Mouse (Mus musculus) urinary bladder, adult 2 months (tissue): ENCODE data around the gene Atoh8. TPM values are rescaled to one million over a fixed set of nuclear protein-coding genes. Genes with fewer than 3 reads are reported as not detected.
A peak's percentile ranks its signal among the peaks of the same experiment; 100 is the strongest.

Experiments used
- DNase-seq: peaks from one replicate; pipeline ENCODE4 v3.0.0; 2022; ENCODE audit warnings: low spot score
- polyA plus RNA-seq: library from polyadenylated mRNA; depleted of rRNA; stranded (reverse); fragments of >200 nt; gene quantifications from 2 replicates; pipeline ENCODE4 v1.2.3, GENCODE M21; 2012

Atoh8 gene
- polyA plus RNA-seq, 1 experiment: 20.2 TPM

DNA sequence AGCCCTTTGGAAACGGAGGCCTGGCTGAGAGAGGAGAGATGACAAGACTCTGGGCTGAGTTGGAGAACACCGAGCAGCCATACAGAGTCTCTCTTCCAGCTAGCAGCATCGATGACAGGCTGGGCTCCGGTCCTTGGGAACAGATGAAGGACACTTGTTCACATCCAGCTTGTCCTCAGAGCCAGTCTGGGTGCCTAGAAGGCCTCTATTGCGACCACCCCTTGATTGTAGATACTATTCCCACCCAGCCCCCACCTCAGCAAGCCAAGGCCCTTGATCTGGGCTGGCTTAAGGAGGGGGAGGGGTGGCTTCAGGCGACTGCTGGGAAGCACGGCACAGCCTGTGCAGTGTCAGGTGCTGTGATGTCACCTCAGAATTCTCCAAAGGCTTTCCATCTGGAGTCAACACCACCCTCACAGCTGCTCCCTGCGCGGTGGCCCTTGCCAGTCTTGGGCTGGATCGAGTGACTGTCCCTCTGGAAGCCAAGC is 19.3 kb upstream of the Atoh8 start:
- DNase-seq: no peak

DNA sequence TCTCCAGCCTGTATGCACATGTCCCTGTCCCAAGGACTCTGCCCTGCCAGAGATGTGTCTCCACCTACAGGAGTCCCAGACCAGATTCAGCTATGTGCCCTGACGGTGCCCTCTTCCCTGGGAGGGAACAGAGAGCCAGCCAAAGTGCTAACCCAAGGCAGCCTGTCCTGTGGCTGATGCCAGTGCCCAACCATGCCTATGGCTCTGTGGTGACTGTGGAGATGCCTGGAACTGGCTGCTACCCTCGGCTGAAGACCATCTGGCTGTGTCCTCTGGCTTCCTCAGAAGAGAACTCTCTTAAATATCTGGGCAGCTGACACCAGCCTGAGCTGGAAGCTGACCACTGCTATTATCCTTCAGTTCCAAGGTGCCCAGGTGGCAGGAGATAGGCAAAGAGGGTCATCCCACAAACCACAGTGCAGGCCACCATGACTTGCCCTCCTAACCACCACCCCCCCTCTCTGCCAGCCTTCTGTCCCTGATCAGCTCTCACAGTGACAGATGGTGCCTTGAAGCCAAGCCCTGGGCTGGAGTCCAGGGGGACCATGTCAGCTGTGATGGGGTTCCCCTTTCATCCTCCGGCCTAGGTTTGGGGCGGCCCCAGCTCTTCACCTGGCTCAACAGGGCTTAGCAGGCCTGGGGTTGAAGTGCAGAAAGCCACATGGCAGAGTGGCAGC is 18.7 kb upstream of the Atoh8 start:
- no peak for DNase-seq

DNA sequence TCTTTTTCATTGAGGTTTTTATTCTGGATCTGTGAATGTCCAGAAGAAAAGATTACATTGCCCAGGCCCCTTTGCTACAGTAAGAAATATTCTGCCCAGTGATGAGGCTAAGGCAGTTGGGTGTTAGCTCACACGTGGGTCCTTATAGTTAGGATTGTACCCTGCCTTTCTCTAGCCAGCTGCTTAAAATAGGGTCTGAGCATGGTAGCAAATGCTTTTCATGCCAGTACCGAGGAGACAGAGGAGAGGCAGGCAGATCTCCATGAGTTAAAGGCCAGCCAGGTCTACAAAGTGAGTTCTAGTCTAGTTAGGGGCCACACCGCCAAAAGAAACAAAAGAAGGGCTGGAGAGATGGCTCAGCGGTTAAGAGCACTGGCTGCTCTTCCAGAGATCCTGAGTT is 17.8 kb upstream of the Atoh8 start:
- DNase-seq: no peak

DNA sequence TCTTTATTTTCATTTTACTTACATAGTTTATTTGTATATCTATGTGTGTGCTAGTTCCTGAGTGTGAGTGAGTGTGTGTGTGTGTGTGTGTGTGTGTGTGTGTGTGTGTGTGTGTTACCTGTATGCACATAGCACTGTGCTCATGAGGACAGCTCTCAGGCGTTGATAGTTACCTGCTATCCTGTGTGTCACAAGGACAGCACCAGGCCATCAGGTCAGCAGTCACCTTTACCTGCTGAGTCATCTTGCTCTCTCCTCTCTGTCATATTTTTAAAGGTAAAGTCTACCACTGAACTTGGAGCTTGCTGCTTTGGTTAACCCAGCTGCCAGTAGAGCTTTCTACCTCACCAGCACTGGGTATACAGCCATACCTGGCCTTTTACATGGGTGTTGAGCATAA is 17.1 kb upstream of the Atoh8 start:
- DNase-seq: no peak

DNA sequence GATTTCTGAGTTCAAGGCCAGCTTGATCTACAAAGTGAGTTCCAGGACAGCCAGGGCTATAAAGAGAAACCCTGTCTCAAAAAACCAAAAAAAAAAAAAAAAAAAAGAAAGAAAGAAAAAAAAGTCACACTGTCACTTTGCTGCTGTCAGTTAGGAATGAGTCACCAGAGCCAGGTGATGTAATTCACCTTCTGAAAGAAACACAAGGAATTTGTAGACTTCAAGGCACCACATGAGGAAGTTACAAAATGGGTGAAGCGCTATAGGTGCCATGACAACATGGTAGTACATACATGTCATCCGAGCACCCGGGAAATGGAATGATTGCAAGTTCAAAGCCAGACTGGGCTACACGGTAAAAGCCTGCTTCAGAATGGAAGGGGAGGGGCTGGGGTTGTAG is 14.6 kb upstream of the Atoh8 start:
- no peak for DNase-seq

GRCm38 (mm10) chr6:72248150-72248914 is 13.0 kb upstream of the Atoh8 start:
- DNase-seq: no peak

- no peak for DNase-seq
Observed at GRCm38 (mm10) chr6:72246303-72246702, 10.9 kb upstream of the Atoh8 start.

DNA sequence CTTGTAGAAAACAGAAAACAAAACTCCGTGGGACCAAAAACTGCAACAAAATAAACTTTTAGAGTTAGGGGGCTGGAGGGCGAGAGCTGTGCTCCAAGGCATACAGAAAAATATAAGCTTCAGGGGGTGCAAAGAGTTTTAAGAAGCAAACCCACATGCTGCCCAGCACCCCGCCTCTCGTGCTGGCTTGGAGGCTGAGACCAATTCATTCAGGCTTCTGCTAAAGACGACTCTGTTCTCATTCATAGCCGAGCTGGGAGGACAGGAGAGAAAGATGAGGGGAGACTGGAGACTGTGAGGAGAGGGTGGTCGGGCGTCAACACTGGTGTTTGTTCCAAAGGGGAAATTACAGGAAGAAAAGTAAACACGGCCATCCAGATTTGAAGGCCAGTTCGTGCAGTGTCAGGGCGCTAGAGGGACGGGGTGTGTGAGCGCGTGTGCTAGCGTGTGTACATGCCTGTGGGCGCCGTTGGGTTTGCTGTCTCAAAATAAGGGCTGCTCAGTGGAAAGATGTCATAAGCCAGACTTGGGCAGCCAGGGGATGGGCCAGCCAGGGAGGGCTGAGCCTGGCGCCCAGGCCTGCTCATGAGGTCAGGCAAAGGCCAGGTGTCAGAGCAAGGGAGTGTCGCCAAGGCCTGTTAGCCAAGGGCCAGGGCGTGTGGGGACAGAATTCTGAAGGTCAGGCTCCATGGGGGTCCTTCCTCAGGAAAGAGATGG is 9.3 kb upstream of the Atoh8 start:
- no peak for DNase-seq

DNA sequence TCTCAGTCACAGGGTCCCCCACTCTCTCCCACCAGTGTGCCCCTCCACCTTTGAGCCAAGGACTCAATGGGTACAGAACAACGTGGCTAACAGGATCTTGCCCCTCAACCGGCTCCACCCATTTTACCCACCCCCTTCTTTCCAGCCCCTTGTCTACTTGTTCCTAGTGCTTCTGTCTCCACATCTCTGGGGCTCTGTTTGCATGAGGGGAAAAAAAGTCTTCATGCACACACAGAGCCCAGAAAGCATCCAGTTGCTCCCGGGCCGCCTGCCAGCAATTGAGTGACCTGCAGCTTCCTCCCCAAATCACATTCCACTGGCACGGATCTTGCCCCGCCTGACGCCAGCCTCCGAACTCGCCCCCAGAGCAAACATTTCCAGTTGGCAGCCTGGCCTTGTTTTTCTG is 8.8 kb upstream of the Atoh8 start:
- DNase-seq: peak; percentile 81

DNA sequence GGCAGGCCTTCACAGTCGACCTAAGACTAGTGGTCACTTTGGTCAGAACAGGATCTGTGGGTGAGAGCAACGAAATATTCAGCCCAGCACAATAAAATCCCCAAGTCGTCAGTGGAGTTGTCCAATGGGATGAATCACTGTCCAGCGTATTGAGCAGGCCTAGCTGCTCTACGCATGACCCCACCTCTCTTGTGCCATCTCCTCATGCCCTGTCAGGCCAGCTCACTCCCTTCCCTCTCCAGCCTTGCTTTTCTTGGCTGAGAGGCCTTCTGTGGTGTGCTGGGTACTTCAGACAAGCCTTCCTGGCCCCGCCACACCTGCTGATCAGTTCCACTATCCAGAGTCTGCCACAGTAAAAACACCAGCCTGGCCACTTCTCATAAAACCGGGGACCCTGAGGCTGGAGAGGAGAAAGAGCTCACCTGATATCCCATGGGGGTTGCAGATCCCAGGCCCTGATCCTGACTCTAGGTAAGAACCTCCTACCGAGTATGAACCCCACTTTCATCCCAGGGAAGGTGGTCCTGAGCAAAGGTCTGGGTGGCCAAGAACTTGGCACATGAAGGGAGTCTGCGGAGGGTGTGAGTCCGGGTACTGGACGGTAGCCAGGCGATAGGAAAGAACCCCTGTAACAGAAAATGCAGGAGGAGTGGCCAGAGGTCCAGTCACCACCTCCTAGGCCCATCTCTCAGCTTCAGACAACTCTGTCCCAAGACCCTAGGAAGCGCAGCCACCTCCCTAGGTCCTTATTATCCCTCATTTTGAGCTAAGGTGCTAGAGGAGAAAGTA is 7.3 kb upstream of the Atoh8 start:
- DNase-seq: no peak

GRCm38 (mm10) chr6:72241843-72242154 is 6.4 kb upstream of the Atoh8 start:
- no peak for DNase-seq

- DNase-seq: no peak
Observed at GRCm38 (mm10) chr6:72241133-72241842, 5.9 kb upstream of the Atoh8 start.

GRCm38 (mm10) chr6:72240042-72240441 is 4.7 kb upstream of the Atoh8 start:
- no peak for DNase-seq

- peak; percentile 68 for DNase-seq
Observed at GRCm38 (mm10) chr6:72237035-72237434, 1.7 kb upstream of the Atoh8 start.

DNA sequence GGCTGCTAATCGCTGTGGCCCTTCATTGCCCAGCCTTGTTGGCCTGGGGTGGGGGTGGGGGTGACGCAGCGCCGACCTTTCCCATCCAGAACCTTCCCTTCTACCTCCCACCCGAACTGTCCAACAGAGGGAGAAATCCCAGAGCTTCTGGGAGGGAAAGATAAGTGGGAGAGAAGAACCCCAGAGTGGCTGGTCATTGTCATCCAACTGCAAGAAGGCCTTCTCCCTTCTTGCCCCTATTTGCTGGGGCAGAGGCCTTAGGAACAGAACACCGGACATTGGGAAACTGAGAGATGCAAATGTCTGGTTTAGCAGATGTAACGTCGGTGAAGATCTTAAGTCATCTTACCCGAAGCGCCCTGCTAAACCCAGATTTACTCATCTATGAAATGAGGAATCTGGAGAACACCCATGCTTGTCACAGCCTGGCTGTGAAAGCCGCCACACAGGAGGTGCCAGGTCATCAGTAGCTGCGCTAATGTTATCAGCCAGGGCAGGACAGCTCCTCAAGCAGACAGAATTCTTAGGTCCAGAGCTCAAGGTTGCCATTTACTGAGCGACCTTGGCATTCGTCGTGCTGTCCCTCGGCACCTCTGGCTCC is 530 bp upstream of the Atoh8 start:
- DNase-seq: no peak

DNA sequence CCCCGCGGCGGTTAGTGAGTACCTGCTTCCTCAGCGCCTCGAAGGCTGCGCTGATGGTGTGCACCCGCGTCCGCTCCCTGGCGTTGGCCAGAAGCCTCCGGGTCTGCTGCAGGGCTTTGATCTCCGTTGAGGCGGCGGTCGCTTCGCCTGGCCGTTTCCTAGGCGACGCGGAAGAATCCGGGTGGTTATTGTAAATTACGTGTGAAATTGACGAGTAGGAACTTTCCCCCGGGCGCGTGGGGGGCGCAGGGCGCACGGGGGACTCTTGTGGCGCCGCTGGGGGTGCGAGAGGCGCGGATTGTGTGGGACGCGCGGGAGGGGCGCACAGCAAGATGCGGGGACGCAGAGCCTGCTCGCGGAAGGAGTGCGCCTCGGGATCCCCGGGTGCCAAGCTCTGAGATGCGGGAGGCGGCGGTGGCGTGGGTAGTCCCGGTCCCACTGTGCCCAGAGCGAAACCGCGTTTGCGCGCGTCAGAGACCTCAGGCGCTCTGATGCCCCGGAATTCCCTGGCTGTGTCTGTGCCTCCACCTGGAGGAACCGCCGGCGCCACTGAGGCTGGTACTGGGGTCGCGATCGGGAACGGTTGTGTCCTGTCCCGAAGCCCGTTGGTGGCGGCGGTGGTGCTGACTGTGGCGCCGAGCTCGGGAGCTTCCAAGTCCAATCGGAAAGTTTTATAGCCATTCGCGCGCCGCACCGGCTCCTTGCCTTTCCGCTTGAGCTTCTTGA is 842 bp downstream of the Atoh8 start:
- DNase-seq: no peak

DNA sequence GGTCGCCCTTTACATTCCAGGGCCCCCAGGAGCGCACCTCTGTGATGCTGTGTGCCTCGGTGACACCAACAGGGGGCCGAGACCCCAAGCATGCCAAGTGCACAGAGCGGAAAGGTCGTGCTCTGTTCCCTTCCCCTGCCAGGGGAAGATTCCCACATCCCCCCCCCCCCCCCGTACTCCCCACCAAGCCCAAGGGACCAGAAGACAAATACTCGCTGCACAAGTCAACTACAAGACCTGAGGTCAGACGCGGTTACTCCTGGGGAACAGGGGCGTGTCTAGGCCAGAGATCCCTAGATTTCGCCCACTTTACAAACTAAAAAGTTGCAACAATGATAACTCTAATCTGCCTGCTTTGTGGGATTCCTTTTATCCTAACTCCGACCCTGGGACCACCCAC is 1.4 kb downstream of the Atoh8 start:
- DNase-seq: no peak

- DNase-seq: no peak
Observed at GRCm38 (mm10) chr6:72232870-72233269, 2.5 kb downstream of the Atoh8 start.

DNA sequence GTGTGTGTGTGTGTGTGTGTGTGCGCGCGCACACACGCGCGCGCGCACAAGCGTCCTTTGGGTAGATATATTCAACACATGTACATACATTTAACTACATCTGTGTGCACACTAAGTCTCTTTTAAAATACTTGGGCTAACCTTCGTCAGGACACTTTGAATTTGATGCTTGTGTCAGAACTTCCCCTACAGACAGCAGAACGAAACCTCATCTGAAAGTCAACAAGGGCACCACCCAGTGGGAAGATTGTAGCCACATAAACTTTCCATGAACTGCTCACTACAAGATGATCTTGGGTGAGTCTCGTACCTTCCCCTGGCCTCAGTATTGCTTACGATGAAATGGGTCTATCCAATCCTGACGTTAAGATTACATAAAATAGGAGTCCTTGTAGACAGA is 3.0 kb downstream of the Atoh8 start:
- DNase-seq: no peak

- DNase-seq: no peak
Observed at GRCm38 (mm10) chr6:72230875-72231274, 4.5 kb downstream of the Atoh8 start.
